Mouse (Mus musculus): ENCODE measurements around the gene Gpr65. TPM values are rescaled to one million over a fixed set of nuclear protein-coding genes. Genes with fewer than 3 reads are reported as not detected.
"Not testable (repeated sequence)": the region's sequence is repeated elsewhere in the genome, so short reads cannot be mapped to it uniquely, and the experiment has no call there.

The Gpr65 gene
- under 1 TPM; 0.36 to 0.54 TPM for total RNA-seq (2021)
- long read RNA-seq, experiment 1: 0 reads
- long read RNA-seq, experiment 2, partial matches to known transcripts: 0 of 1 reads
- long read RNA-seq, experiment 2, other reads (novel, unspliced or antisense): 0 of 1 reads

DNA sequence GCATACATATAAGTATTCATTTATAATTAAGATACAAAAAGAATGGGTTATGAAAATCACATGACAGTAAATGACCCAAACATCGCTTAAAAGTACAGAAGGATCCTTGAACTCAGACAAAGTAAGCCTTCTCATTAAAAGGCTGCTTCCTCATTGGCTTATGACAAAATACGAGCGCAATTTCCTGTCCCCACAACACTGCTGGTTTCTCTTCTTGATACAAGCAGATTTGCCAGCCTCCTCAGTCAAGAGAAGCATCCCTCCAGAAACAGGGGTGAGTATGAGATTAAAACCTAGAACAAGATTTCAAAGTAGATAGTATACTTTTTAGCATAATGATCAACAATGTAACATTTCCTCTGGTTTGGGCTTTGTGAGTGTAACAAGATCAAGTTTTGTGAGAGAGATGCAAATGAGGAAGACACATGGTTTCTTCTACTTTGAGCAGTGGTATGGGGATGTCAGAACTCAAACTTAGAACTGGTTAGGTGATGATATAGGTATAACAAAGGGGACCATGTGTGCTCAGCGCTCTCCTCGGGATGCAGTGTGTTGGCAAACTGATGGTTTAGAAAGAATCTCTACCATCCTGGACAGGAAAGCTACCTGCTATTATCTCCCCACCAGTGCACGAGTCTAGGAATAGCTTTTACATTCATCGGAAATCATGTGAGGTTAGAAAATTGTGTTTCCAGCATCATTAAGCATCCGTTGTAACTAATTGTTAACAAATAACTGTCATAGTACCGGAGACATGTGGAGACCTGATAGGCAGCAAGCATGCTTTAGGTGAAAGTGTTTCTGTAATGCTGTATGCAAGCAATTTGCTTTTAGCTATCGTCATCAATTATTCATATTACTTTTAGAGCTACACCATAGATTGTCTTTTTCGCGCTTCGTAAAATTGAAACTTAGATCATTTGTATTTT, at the start of gene Gpr65:
Gpr65 (plus strand) TSS at position 195 of the 929 bp plus-strand sequence.
- no peak for DNase-seq

DNA sequence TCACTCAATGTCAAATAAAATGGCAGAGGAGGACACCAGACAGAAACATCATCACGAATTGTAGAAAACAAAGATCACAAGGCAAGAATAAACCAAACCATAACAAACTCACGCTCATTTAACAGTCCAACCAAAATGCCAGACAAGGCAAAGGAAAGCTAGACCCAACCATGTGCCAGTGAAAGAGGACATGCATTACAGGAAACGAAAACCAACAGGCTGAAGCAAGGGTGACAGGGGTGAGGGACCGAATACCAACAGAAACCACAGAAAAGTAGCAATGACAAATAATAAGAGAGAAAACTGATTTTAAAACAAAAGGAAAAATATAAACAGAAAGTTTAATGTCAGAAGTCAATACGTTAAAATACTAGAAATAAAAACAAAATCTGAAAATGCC, 45.1 kb upstream of the Gpr65 start:
- DNase-seq: no peak

DNA sequence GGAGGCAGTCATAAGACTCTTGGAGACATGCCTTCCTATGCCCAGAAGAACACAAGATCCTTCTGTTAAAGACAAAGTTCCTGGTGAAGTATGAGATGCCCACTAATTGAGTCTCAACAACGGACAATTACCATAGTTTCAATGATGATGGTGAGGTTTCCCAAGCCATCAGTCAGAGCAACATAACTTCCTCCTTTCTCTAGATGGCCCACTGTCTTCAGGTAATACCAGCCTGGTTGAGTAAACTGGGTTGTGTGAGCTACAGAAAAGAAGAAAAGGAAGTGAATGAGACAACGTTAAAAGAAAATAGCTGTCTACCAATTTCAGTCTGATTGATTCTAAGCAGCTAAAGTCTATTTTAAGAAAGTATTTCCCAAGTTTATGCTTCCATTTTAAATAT, 41.4 kb upstream of the Gpr65 start:
- DNase-seq: no peak

DNA sequence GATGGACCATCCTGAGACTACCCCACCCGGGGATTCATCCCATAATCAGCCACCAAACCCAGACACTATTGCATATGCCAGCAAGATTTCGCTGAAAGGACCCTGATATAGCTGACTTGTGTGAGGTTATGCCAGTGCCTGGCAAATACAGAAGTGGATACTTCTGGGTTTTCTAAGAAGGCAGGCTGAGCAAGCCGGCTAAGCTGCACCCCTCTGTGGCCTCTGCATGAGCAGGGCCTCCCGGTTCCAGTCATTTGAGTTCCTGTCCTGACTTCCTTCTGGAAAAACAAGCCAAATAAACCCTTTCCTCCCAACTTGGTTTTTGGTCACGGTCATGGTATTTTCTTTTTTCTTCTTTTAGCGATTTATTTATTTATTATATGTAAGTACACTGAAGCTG, 30.0 kb upstream of the Gpr65 start:
- not testable (repeated sequence) for DNase-seq

DNA sequence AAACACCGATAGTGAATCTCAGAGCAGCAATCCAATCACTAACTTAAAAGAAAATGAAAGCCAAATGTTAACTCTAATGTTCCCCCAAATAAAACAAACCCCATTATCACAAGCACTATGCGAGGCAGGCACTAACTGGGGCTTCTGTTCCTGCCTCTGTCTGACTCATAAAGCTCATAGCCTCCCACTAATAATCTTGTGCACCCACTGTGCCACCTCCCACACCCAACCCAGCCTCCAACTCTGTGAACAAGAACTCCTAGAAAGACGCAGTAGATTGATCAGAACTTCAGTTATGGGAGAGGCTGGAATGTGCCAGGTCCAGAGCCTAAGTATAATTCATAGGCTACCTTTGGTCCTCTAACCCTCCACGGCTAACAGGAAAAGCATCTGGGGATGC, 24.3 kb upstream of the Gpr65 start:
- no peak for DNase-seq

DNA sequence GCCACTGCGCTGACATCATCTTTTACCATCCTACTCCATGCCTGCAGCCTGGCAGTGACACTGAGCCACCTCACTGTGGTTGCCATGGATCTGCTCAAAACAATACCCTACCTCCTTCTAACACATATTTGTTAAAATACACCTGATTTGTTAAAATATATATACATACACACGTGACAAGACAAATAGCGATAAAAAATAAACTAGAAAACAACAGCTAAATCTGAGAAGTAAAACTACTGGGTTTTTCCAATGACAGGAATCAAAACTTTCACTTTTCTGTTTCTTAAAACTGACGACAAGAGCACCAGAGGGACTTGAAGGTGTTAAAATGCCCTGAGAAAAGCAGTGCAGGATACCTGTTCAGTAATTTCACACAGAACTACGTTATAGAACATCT, 23.6 kb upstream of the Gpr65 start:
- DNase-seq: no peak

DNA sequence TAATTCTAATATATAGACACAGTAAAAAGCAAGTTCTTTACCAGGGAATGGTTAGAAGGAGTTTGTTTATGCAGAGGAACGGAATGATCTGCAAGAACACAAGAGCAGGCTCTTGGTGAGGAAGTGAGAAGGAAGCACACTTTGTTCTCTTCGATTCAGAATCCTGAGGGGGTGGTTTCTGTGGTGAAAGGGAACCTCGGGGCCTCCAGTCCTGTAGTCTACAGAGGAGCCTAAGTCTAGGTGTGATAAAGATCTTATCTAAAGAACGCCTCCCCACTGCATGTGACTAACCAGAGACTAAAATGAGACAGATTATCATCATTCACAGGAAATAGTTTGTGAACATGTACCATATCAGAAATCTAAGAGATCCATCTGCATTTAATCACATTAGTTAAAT, 21.6 kb upstream of the Gpr65 start:
- DNase-seq: no peak

DNA sequence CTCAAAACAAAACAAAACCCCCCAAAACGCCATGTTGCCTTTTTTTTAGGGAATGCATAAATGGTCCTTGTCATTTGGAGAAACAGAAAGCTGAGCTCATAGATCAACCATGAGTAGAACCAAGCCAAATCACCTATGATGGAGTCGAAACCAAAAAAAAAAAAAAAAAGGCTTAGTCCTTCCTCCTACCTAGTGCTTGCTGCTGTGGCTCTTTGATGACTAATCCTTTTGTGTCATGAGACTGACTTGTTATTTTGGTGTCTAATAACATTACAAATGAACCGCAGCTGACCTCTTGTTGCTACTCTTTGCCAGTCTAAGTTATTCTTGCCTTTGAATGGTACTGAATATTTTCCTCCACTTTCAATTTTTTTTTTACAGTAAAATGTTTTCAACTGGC, 18.8 kb upstream of the Gpr65 start:
- DNase-seq: no peak

DNA sequence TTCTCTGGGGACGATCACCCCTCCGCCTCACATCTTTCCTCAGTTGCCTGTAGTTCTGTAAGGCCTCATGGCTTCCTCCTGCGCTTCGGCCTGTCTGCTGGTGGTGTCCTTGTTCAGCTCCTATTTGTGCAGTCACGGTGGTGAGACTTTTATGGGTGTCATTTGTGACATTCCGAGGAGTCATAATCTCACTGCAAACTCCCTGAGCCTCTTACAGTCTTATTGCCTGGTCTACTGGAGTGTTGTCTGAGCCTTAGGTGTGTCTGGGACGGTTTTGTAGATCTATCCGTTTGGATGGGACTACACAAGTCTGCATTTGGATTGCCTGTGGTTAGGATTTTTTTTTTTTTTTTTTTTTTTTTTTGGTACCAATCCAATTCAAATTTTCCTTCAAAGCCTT, 18.1 kb upstream of the Gpr65 start:
- no peak for DNase-seq

DNA sequence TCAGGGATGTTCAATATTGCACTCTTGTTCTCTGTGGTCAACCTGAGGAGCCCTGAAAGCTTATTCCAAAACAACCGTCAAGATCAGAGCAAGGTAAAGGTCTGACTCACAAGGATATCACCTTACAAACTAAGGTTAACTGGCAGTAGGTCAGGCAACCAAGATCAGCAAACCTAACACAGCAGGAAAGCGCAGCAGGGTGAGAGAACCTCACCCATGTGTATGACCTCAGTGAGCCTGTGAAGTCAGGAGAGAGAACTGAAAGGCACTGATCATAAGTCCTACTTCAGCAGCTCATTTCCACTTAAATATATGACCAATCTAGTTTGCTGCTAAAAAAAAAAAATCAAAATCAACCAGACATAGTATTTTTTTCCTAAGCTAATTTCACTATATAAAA, 16.0 kb upstream of the Gpr65 start:
- DNase-seq: no peak

DNA sequence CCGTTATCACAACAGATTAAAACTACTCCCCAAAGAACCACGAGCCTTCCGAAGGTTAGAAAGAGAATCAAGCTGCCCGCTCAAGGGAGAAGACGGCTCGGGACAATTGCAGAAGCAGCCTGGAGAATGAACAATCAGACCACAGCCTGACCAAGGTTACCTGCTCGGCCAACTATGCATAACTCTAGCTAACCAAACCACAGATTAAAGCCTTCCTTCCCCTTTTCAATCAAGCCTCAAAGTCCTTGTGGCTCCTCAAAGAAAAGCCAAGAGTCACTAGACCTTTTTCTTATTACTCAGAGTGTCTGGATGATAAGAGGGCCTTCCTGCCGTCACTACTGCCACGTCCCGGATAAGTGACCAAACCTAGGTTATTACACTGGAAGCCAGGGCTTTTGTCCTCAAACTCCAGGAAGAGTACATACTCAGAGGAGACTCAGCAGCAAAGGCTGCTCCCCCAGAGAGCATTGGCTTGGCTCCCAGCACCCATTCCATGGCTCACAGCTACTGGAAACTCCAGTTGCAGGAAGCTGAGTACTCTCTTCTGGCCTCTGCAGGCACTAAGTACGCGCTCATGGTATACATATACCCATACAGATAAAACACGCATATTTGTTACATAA, 13.0 kb upstream of the Gpr65 start:
- no peak for DNase-seq

DNA sequence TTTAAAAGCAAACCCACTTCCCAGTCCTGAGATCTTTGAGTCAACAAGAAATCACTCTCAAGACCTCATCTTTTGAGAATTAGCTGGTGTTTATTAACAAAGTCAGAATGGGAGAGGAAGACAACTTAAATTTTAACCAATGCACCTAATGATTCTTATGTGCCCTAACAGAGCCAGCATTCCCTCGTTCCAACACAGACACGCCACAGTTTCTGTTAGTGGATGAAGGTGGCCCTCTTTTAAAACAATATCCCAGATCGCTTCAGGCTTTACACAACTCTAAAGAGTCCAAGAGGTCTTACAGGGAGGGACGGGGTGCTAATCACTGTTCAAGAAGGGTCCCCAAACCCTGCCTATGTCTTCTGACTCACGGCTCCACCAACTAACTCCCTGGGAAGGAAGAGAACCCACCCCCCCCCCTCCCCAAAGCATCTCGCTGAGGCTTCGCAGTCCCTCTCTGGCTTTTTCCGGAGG, 10.0 kb upstream of the Gpr65 start:
- no peak for DNase-seq

DNA sequence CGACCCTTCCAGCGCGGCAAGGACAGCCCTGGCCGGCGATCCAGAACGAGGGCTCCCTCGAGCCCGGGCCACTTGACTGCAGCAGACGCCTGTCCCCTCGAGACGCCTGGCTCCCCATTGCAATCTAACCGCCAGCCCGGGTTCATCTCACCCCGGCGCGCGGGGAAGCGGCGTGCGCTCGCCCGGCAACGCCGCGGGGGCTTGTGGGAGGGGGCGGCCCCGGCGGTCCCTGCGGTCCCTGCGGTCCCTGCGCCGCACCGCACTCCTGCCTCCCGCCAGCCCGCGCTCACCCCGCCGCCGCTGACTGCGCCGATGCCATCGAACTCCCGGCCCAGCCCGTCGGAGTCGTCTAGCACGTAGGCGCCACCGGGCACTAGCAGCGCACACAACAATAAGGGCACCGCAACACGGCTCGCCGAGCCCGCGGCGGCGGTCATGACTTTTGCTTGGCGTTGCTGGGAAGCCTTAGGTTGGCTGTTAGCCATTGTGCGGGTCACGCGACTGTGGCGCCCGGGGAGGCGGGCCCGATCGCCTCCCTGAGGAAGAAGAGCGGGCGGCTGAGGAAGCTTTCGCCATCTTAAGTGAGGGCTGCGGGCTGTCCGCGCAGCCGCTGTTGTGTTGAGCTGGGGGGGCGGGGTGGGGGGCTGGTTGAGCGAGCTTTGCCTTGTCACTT, 9.5 kb upstream of the Gpr65 start, which contains the start of gene Galc:
Galc (minus strand) TSS at position 615 of the 673 bp plus-strand sequence.
- peak; percentile 86 for DNase-seq

DNA sequence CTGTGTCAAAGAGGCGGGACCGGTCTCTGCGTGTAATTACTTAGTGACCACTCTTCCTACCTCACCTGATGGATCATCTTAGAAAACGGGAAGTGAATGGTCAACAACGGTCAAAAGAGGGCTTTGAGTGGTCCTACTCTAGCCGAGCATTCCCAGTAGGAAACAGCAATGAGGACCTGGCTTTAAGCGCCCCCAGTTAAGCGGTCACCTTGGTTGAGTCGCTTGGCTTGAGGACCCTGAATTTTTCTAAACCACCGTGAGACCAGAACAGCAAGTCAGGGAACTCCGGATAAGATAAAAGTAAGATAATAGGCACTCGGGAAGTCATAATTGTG, 8.9 kb upstream of the Gpr65 start:
- DNase-seq: no peak

DNA sequence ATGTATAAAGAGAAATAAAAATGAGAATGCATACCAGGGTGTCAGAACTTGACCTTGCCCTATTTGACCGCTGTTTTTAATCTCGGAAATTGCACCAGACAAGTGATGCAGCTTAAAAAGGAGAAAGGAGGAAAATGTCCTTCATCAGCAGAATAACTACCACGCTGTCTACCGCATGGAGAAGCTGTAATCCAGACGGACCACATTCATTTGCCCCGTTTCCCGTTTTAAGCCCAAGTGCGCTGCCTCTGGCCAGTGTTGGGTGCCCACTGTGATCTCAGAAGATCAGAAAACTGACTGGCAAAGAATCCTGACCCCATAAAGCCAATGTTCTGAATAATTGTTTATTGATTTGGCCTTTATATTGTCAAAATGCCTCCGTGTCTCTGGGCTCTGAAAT, 2.7 kb upstream of the Gpr65 start:
- DNase-seq: no peak

DNA sequence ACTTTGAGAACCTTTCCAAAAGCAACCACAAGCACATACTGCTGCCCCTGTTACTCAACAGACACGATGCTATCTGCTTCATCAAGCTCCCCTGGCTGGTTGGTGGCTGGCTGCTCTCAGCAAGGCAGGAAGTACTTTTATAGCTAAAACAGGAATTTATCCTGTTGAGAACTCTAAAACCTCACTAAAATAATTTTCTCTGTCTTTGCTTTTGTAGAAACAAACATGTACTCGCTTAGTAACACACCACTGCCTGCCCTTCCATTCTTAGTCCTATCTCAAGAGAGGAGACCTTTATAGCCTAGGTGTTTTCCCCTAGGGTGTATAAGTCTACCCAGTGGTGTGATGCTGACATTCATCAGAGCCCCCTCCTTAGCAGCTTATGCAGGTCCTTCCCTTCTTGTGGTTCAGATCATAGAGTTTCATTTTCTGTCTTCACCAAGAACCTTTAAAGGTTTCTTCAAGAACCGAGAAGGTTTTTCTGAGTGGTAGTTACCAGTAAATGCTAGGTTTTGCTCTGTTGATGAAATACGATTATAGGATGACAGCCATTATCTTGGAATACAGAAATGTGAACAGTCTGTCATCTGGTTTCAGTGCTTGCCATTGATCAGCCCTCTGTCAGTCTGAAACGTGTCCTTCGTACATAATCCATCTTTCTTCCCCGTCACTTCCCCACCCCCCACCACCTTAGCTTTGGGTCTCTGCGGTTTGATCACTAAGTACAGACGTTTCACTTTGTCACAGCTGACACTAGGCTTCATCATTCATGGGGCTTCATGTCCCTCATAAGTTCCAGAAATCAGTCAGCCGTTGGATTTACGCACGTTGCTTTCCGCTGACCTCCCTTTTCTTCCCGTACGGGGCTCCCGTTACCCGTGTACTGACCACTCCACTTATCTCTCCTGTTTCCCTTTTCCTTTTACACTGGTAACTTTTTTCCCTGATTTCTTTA, 1.6 kb downstream of the Gpr65 start:
- no peak for DNase-seq

DNA sequence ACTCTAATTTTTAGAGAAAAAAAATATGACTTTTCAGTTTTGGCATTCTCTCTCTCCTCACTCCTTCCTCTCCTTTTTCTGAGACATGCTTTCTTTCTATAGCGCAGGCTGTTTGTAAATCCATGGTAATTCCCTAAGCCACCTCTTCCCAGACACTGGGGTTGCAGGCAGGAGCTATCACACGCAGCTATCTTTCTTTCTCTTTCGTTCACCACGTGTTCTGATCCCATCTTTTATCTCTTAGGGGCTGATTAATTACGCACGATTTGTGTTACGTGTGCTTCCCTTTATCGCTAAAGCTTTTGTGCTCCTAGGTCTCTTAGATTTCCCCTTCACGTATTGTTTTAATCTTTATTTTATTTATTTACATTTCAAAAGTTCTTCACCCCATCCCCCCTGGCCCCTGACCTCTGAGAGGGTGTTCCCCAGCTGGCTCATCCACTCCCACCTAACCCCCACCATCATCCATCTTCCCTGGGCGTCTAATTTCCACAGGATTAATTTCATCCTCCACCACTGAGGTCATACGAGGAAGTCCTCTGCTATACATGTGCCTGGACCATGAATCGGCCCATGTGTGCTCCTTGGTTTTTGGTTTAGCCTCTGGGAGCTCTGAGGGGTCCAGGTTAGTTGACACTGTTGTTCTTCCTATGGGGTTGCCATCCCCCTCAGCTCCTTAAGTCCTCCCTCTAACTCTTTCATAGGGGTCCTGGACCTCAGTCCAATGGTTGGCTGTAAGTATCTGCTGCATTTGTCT, 2.6 kb downstream of the Gpr65 start:
- DNase-seq: no peak

DNA sequence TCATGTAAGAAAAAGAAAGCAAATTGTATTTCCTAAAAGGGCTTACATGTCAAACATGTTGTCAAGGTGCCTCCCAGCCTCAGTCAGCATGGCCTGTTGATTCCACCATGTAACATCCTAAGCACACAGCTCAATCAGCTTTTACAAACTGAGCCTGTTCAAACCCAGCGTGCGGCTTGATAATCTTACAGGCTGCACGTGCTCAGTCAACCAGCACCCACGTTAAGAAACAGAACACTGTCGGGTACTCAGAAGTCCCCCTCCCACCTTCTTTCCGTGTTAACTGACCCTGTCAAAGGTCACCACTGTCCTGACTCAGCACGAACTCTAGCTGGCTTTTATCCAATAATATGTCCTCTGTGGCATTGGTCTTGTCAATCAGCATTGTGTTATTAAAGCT, 4.0 kb downstream of the Gpr65 start:
- DNase-seq: no peak

DNA sequence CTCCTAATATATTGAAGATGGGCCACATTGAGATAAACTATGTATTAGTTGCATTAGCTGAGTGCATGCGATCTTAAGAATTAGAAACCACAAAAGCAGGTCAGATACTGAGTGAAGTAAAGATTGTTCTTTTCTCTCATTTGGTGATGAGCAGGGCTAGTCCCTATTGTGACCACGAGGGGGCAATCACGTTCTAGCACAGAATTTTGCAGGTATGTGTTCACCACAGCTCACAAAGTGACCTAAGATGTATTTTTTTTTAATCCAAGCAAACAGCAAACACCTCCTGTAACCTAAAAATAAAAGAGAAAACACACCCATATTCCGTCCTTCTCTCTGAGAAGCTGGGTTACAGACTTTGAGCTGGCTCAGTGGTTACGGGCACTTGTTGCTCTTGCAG, 12.1 kb downstream of the Gpr65 start:
- peak; percentile 47 for DNase-seq

DNA sequence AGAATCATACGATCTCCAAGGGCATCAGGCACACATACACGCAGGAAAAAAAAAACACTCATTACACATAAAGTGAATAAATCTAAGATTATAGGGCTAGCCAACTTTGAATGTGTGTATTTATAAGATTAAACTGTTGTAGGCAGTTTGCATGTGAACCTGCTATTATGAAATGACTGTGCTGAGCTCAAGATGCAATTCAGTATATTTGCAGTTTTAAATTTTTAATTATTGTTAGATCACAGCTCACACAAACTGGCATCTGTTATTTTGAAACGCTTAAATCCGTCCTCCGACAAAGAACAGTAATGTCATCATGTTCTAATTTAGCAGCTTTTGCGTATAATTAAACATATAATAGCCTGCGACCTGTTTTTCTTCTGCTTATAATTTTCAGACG, 12.6 kb downstream of the Gpr65 start:
- no peak for DNase-seq
